Mouse (Mus musculus) cerebellum, adult 11-12 months (tissue): Measurements from ENCODE around the gene Gch1.

ENCODE experiments used
- DNase-seq: peaks from one replicate; pipeline ENCODE4 v3.0.0; 2022

Gch1 gene

GRCm38 (mm10) chr14:47205270-47205972, 16.2 kb upstream of the Gch1 start:
- no peak for DNase-seq

GRCm38 (mm10) chr14:47197340-47197739, 8.1 kb upstream of the Gch1 start:
- DNase-seq = no peak

GRCm38 (mm10) chr14:47196711-47197110, 7.5 kb upstream of the Gch1 start:
- no peak for DNase-seq

GRCm38 (mm10) chr14:47194096-47194495, 4.9 kb upstream of the Gch1 start:
- DNase-seq = no peak

DNA sequence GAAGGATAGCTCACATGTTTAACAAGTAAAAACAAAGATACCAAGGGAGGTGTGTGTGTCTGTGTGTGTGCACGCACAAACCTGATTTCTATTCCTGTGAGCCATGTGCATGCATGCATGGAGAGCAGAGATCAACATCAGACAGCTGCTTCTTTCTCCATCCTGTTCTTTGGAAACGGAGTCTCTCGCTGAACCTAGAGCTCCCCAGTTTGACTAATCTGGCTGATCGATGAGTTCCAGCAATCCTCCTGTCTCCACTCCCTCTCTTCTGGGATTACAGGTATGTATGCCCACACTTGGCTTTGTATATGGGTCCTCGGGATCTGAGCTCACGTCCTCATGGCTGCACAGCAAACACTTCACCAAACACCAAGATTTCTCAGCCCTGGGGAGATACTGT, 4.3 kb upstream of the Gch1 start:
- no peak for DNase-seq

DNA sequence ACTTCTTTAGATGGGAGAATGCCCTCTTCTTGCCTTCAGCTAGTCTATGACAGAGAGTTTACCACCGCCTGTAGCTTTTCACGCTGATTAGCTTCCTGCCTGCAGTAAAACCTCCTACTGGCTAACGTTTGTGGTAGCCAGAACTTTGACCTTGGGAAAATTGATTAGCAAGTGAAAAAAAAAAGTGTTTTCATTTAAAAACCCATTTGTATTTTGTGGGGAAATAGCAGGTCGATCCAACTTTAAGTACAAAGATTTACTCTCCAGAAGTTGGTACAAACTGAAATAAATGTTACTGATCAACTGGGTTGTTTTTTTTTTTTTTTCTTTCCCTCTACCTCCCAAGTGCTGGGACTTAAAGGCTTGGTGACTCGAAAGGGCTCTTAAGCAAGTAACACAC, 2.6 kb upstream of the Gch1 start:
- DNase-seq = no peak

GRCm38 (mm10) chr14:47190626-47191025, 1.4 kb upstream of the Gch1 start:
- DNase-seq = no peak

- DNase-seq = no peak
Measured at GRCm38 (mm10) chr14:47189635-47189955, 382 bp upstream of the Gch1 start.

GRCm38 (mm10) chr14:47188475-47188847, 752 bp downstream of the Gch1 start:
- DNase-seq = no peak

DNA sequence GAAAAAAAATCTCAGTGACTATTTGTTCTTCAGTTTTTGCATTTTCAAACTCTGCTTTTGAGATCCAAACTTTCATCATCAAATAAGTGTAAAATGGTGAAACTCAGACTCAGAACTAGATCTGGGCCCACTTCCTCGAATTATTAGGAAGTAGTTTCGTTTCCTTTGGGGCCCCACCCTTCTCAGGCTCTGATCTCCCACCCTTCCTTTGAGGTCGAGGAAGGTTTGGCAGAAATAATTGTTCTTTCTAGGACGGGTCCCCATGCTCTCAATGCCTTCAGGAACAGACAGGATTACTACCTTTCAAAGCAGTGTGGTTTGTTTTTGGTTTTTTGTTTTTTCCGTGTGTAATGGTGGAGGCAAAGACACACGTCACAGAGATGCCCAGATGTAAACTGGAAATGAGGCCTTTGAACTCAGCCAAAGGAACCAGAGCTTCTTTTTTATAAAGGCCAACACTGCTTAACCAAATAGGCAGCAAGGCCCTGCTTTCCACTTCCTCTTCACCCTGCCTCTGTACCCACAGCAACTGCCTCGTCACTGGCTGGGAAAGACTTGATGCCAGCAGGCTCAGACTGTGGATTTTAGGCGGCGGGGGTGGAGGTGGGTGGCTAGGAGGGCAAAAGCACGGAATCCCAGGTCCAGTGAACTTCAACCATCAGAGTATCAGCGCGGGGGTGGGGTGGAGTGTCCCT, 1.4 kb downstream of the Gch1 start:
- no peak for DNase-seq

DNA sequence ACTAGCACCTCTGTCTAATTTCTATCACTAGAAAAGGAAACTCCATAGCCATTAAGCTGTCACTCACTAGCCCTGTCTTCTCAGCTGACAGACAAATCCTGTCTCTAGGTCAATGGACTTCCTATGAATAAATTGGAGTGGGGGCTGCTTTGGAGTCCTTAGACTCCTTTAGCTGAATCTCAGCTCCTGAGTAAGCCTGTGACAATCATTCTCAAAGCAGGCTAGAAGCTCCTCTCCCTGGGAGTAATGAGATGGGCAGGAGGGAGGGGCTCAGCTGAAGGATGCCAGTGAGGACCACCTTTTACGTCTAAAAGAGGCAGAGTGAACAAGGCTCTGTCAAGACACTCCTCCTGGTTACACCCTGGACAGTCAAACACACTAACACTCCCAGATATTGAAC, 2.0 kb downstream of the Gch1 start:
- no peak for DNase-seq

- DNase-seq = no peak
Measured at GRCm38 (mm10) chr14:47186561-47186960, 2.7 kb downstream of the Gch1 start.

- DNase-seq = peak; percentile 4
Measured at GRCm38 (mm10) chr14:47181497-47182290, 7.5 kb downstream of the Gch1 start.

DNA sequence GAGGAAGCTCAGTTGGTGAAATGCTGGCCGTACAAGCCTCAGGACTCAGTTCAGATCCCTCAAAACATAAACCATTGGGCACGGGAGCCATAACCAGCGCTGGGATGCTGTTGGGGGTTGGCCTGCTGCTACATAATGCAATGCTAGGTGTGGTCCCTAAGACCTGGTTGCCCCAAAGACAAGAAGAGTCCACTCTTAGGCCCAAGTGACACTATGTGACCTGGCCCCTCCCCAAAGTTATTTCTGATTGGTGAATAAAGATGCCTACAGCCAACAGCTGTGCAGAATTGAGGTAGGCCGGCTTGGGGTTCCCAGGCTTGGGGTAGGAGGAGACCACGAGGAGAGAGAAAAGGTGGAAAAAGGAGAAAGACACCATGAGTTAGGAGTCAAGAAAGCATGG, 10.4 kb downstream of the Gch1 start:
- no peak for DNase-seq

DNA sequence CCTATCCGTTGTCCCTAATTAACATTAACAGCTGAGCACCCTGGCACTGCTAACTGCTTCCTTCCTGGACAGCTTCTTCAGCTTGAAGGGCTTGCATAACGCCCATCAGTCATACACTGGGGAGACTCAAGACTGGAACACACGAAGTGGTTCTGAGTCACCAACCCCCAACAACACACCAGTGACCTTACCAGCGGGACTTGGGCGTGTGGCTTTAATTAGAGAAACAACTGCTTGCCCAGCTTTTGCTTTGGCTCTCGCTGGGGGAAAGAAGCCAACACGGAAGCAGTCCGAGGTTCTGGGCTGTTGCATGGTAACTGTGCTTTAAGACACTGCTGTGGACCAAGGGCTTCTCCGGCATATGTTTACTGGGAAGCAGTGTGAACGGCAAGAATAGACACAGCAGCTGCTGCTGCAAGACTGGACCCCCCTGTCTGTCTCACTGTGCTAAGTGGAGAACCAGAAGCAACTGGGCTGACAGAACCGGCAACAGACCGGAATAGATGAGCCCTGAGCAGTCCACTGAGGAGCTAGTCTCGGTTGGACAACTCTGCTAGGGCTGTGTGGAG, 11.3 kb downstream of the Gch1 start:
- DNase-seq = no peak

- DNase-seq = no peak
Measured at GRCm38 (mm10) chr14:47176226-47176625, 13.0 kb downstream of the Gch1 start.

DNA sequence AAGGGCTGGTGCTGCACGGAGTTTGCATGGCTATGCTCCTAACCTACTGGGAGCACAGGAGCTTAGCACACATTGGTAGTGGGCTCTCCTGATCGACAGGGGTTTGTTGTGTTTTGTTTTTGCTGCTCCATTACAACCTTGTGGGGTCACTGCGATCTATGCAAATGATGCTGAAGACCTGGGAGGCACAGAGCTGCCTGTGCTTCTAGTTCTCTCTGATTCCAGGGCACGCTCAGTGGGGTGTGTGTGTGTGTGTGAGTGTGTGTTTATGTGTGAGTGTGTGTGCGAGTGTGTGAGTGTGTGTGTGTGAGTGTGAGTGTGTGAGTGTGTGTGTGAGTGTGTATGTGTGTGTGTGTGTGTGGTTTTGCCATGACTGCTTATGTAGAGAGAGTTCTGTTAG, 14.1 kb downstream of the Gch1 start:
- no peak for DNase-seq

DNA sequence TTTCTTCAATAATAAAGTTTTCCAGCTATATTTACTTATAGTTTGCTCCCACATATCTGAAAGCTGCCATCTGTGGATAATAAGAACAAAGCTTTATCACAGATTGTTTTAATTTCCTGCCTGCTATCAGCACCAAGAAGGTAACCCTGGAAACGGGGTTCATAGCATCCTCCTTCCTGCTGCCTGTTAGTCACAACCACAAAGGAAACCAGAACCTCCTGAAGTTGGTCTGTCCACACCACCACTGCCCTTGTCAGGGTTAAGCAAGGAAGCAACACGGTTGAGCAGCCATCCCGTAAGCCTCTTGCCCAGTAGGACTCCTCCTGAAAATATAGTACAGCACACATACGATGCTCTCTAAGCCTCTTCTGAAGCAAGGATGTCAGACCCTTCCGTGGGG, 17.1 kb downstream of the Gch1 start:
- DNase-seq = no peak

GRCm38 (mm10) chr14:47170499-47171109, 18.6 kb downstream of the Gch1 start:
- no peak for DNase-seq

DNA sequence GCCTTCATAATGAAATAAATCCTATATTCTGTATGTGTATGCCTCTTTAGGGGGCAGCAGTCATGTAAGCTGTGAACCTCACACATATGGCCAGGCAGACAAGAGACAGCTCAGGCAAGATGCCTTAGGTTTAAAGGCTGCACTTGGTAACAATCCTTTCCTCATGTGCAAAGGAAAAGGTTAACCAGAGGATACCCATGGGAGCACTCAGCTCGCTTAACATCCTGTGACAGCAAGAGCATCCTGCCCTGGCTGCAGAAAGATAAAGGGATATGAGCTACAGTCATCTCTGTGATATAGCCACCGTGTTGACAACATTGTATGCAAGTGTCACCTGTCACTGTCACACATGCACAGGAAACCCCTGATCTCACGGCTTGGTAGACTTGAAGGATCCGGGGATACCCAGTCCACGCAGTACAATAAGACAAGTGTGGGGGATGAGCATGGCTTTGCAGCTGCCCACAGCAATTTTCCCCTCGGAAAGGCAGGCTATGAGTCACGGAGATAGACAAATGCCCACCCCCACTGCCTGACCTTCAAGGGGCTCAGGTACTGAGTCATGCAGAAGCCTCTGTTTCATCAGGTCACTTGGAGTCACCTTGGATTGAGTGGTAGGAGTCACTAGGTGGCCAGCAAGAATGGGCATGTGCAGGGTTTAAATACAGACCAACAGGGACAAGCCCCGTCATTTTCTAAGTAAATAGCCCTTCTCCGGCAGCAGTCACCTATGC, 19.4 kb downstream of the Gch1 start:
- DNase-seq = no peak

DNA sequence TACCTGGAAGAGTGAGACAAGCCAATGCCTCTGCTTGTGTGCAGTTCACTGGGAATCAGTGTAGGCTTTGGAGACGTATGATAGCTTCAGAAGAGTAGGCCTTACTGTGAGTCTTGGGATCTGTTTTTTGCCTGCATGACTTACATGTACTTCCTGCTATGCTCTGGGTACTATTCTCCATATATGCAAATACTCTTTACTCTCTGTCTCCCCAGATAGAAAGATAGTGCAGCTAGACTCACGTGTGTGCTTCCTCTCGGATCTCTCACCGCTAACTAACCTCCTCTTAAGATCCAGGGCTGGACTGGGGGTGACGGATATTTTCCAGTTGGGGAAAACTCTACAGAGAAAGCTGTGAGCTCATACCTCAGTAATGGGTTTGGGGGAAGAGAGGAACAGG, 23.5 kb downstream of the Gch1 start:
- DNase-seq = no peak

DNA sequence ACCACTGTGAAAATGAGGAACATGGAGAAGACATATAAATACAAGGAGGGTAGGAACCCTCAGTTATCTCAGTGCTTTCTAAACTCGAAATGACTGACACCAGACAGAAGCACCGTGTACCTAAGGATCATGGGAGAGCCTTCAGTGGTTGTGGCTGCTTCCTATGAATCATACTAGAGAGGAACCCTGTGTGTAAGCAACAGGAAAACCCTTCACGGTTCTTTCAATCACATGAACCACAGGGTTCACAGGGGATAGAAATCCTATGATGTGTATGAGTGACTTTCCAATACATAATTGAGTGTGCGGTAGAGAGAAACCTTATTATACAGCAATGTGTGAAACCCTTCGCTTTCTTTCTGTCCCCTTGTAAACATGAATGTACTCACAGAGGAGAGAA, 24.1 kb downstream of the Gch1 start:
- DNase-seq = no peak
